Mouse (Mus musculus) liver, embryonic 14.5 days (tissue): ENCODE measurements at regions not wholly inside any gene's neighbourhood (a gene's known extent, or its start where the extent isn't known, plus 50 kb on each side); places are given as distances from the start of the nearest gene placed in this dataset.

ENCODE experiments used
- ATAC-seq: fragments of 200-750 bp; cut with Nextera tagmentation; 2 replicates; pipeline ENCODE4 v1.8.0; 2017; ENCODE audit warnings: moderate number of reproducible peaks, mild to moderate bottlenecking, moderate library complexity; ENCODE audit not compliant: insufficient read depth
- DNase-seq, 3 experiments: peaks; one replicate each; pipeline ENCODE4 v3.0.0-alpha.2; 2012 to 2013; ENCODE audit warnings: low read depth in 3 of 3, low spot score in 3 of 3
- H3K27ac ChIP-seq: fragments of 300-500 bp; sonication (generic); 2 replicates; pipeline ENCODE4 v1.5.1; 2014; ENCODE audit warnings: moderate library complexity, mild to moderate bottlenecking, control low read depth, inconsistent platforms
- H3K27me3 ChIP-seq: fragments of 300-500 bp; sonication (generic); 2 replicates; pipeline ENCODE4 v1.6.1; 2014; ENCODE audit warnings: mild to moderate bottlenecking, low read length, moderate library complexity; ENCODE audit not compliant: control insufficient read depth, insufficient read depth
- H3K36me3 ChIP-seq: fragments of 300-500 bp; sonication (generic); replicated peaks from 2 replicates; pipeline ENCODE4 v1.6.1; 2014; ENCODE audit warnings: low read depth; ENCODE audit not compliant: control insufficient read depth, insufficient read depth
- H3K4me1 ChIP-seq, 2 experiments: fragments of 200-500 bp in 1 of 2; fragments of 300-500 bp in 1 of 2; sonication (generic) in 1 of 2; replicated peaks; 2 replicates each; pipeline ENCODE4 v1.6.1; 2012 to 2014; ENCODE audit warnings: antibody characterized with exemption in 1 of 2, inconsistent platforms in 1 of 2, low read length in 1 of 2; ENCODE audit not compliant: control insufficient read depth in 2 of 2, insufficient read depth in 2 of 2
- H3K4me2 ChIP-seq: fragments of 300-500 bp; sonication (generic); 2 replicates; pipeline ENCODE4 v1.6.1; 2014; ENCODE audit warnings: low read depth, mild to moderate bottlenecking, control low read depth, moderate library complexity
- H3K4me3 ChIP-seq, 2 experiments: fragments of 200-500 bp in 1 of 2; fragments of 300-500 bp in 1 of 2; sonication (generic) in 1 of 2; 2 replicates each; pipeline ENCODE4 v1.5.1; 2012 to 2014; ENCODE audit warnings: low read depth in 2 of 2, low read length in 2 of 2, mild to moderate bottlenecking in 2 of 2, control low read depth in 1 of 2, inconsistent platforms in 1 of 2, moderate library complexity in 1 of 2; ENCODE audit not compliant: insufficient read depth in 1 of 2
- H3K9ac ChIP-seq: fragments of 300-500 bp; sonication (generic); replicated peaks from 2 replicates; pipeline ENCODE4 v1.6.1; 2014; ENCODE audit warnings: mild to moderate bottlenecking, control low read depth, moderate library complexity
- H3K9me3 ChIP-seq: fragments of 300-500 bp; sonication (generic); 2 replicates; pipeline ENCODE4 v1.6.1; 2016; ENCODE audit warnings: low read length, mixed read lengths; ENCODE audit not compliant: control insufficient read depth
- CTCF ChIP-seq: IDR thresholded peaks from 2 replicates; pipeline ENCODE4 v1.5.1; 2016; ENCODE audit warnings: antibody characterized with exemption, low read depth, control low read depth
- EP300 ChIP-seq: IDR thresholded peaks from 2 replicates; pipeline ENCODE4 v1.6.1; 2016; ENCODE audit warnings: antibody characterized with exemption, low read depth
- WGBS: fragments of 180-500 bp; shearing (Covaris S2); extraction: QIAGEN DNeasy Blood & Tissue Kit; methylation state at CpG from one replicate; pipeline ENCODE4 v1.1.7; 2014; ENCODE audit not compliant: insufficient replicate concordance; 5-methylcytosine and 5-hydroxymethylcytosine counted together

DNA sequence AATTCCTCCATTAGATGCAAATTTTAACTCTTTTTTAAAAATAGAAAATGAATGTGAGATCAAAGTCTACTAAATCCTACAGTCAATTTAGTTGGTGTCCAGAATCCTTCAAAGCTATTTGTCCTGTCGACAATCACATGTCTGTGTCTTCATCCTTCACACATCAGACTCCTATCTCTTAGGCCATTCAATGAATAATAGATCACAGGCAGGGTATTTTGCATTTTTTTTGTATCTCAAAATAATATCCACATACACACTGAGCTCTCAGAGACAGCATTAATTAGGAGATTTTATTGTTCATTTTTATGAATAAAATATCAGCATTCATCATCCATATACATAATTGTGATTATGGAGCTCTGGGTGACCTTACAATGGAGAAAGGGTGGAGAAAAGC, 427.2 kb downstream of the Hao1 start:
- WGBS = 52% methylated on average over 1 of the region's 1 CpGs
- no peak for DNase-seq
- Histone ChIP-seq H3K27me3 (no peaks in the 10 kb centered on the region), H3K36me3 (no peaks in the 10 kb centered on the region), H3K27ac (no peak overlapping the region), H3K9ac (no peak overlapping the region), H3K4me2 (no peak overlapping the region), H3K4me1 (no peaks in the 10 kb centered on the region), H3K9me3 (no peaks in the 10 kb centered on the region), H3K4me3 (no peak overlapping the region)
- TF ChIP-seq CTCF = no peak
- no peak for TF ChIP-seq EP300
- no peak for ATAC-seq

DNA sequence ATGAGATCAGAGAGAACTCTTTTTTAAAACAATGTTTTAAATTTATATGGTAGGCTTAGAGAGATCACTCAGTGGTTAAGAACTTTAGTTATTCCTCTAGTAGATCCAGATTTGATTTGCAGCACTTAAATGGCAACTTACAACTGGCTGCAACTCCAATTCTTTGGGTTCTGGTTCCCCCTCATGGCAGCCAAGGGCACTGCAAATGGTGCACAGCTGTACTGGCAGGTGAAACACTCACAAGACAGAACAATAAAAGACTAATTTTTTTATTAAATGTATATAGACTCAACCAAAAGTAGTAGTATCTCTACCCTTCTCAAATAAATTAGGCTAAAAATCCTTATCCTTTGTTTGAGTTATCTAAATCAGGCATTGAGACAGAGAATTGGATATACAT, 446.9 kb downstream of the Hao1 start:
- Histone ChIP-seq H3K9me3 (no peaks in the 10 kb centered on the region), H3K4me3 (no peak overlapping the region), H3K36me3 (no peaks in the 10 kb centered on the region), H3K27ac (no peak overlapping the region), H3K9ac (no peak overlapping the region), H3K27me3 (no peaks in the 10 kb centered on the region), H3K4me1 (no peaks in the 10 kb centered on the region), H3K4me2 (no peak overlapping the region)
- TF ChIP-seq EP300 = no peak
- peak; percentile 18; the same call in 1 of the 2 replicates for TF ChIP-seq CTCF
- ATAC-seq (no peak), DNase-seq (no peak)

DNA sequence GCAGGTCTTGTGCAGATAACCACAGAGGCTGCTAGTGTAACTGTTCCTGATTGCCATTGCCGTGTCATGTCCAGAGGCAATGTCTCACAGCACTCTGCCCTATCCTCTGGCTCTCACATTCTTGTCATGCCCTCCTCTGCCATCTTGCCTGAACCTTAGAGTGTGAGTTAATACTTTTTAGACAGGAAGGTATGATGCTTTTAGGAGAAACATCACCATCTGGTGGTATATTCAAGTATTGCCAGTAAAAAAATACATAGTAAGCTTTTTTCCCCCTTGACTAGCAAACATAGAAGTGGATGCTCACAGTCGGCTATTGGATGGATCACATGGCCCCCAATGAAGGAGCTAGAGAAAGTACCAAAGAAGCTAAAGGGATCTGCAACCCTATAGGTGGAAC, 465.8 kb downstream of the Hao1 start:
- Histone ChIP-seq H3K9me3 (no peaks in the 10 kb centered on the region), H3K9ac (no peak overlapping the region), H3K36me3 (no peaks in the 10 kb centered on the region), H3K4me1 (no peaks in the 10 kb centered on the region), H3K27ac (no peak overlapping the region), H3K27me3 (no peaks in the 10 kb centered on the region), H3K4me2 (no peak overlapping the region), H3K4me3 (no peak overlapping the region)
- ATAC-seq (no peak), DNase-seq (no peak)
- WGBS = 39% methylated on average over 2 of the region's 2 CpGs
- TF ChIP-seq CTCF (peak; percentile 25), EP300 (no peak)

DNA sequence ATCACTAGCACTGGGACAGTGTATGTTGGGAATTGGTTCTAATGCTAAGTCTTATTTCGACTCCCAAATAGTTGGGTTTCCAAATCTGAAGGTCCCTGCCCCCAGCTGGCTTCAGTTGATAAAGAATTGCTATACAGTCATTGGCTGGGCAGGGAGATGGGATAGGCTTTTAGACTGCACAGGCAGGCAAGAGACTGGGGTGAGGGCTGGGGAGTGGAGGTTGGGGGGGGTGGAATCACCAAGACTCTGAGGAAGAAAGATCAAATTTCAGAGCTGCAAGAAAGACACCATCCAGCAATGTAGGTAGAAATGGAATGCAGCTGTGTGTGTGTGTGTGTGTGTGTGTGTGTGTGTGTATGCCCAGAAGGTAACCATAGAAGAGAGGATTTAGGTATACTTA, 474.0 kb downstream of the Hao1 start:
- WGBS = 13% methylated on average over 1 of the region's 1 CpGs
- H3K4me1 ChIP-seq = peaks cover 0 to 4% of the 10 kb centered on the region in 2 experiments; a peak in 2 of 4 replicates
- peak; percentile 95 for ATAC-seq

DNA sequence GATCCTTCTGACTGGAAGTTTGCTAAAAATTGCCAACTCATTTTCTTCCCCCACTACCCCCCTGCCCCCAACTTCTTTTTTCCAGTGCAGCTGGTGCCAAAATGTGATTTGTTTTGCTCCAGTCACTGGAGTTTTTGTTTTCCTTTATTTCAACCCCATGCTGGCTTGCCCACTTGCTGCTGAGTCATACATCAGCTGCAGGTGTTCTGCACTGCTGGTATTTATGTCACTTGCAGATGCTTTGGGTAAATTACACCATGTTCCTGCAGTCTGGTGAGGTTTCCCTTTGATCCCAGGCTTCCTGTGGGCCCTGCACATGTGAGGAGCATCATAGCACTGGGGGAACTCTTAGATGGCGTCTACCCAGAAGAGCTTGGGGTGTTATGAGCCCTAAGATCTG, 476.2 kb downstream of the Hao1 start:
- ATAC-seq (no peak), DNase-seq (no peak)
- Histone ChIP-seq H3K27ac (no peak overlapping the region), H3K9ac (no peak overlapping the region), H3K4me2 (no peak overlapping the region), H3K4me1 (peaks cover 0 to 4% of the 10 kb centered on the region in 2 experiments; a peak in 2 of 4 replicates), H3K9me3 (no peaks in the 10 kb centered on the region), H3K4me3 (no peak overlapping the region), H3K36me3 (no peaks in the 10 kb centered on the region), H3K27me3 (no peaks in the 10 kb centered on the region)
- TF ChIP-seq EP300 (no peak), CTCF (no peak)
- WGBS = 19% methylated on average over 1 of the region's 1 CpGs

More for the DNA sequence above, 474.0 kb downstream of the Hao1 start:
- Histone ChIP-seq H3K9me3 (no peaks in the 10 kb centered on the region), H3K4me3 (no peak overlapping the region), H3K27ac (no peak overlapping the region), H3K9ac (no peak overlapping the region), H3K4me2 (no peak overlapping the region), H3K27me3 (no peaks in the 10 kb centered on the region), H3K36me3 (no peaks in the 10 kb centered on the region)
- DNase-seq = peak; percentile 16 to 37 (median 28)
- no peak for TF ChIP-seq CTCF
- peak; percentile 26; the same call in 1 of the 2 replicates for TF ChIP-seq EP300

DNA sequence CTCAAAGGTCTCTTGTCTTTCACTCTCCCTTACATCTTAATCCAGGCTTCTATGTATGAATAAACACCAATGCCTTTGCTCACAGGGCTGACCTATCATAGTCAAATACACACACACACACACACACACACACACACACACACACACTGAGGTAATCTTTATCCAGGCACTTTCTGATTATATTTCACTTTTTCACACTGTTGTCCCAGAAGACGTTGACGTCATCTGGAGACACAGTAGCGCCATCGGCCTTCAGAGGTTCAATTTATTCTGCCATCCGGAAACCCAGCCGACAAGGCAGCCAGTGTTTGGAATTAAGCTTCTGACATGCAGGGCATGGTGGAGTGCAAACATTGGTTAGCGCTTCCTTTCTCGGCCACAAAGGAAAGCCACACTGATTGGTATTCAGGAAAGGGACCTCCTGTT, 486.2 kb downstream of the Hao1 start:
- H3K36me3 ChIP-seq = no peaks in the 10 kb centered on the region
- no peak overlapping the region for H3K9ac ChIP-seq
- no peak for DNase-seq
- no peak overlapping the region for H3K4me2 ChIP-seq
- 19% methylated on average over 8 of the region's 8 CpGs for WGBS
- no peaks in the 10 kb centered on the region for H3K27me3 ChIP-seq
- H3K9me3 ChIP-seq = no peaks in the 10 kb centered on the region
- no peak for ATAC-seq
- H3K4me3 ChIP-seq = no peak overlapping the region
- TF ChIP-seq CTCF (no peak), EP300 (no peak)
- no peak overlapping the region for H3K27ac ChIP-seq
- no peaks in the 10 kb centered on the region for H3K4me1 ChIP-seq
